Mouse (Mus musculus) midbrain, postnatal 0 days (tissue): Measurements from ENCODE around the gene Zfp385a. TPM values are rescaled to one million over a fixed set of nuclear protein-coding genes. Genes with fewer than 3 reads are reported as not detected.
A peak's percentile ranks its signal among the peaks of the same experiment; 100 is the strongest.

Experiments used
- ATAC-seq: fragments of 200-750 bp; cut with Nextera tagmentation; 2 replicates; pipeline ENCODE4 v1.8.0; 2017; ENCODE audit warnings: moderate number of reproducible peaks, mild to moderate bottlenecking, moderate TSS enrichment, moderate library complexity; ENCODE audit not compliant: low FRiP score
- DNase-seq: peaks from one replicate; pipeline ENCODE4 v3.0.0-alpha.2; 2015; ENCODE audit warnings: low spot score
- H3K27ac ChIP-seq: fragments of 300-500 bp; sonication (generic); 2 replicates; pipeline ENCODE4 v1.5.1; 2014; ENCODE audit warnings: low read depth, mild to moderate bottlenecking, low read length, mixed read lengths
- H3K27me3 ChIP-seq: fragments of 300-500 bp; sonication (generic); 2 replicates; pipeline ENCODE4 v1.6.1; 2014; ENCODE audit warnings: low read length, control low read depth, mixed read lengths; ENCODE audit not compliant: insufficient read depth
- H3K36me3 ChIP-seq: fragments of 300-500 bp; sonication (generic); 2 replicates; pipeline ENCODE4 v1.6.1; 2014; ENCODE audit warnings: low read length, control low read depth, mixed read lengths; ENCODE audit not compliant: insufficient read depth
- H3K4me1 ChIP-seq: fragments of 300-500 bp; sonication (generic); 2 replicates; pipeline ENCODE4 v1.6.1; 2014; ENCODE audit warnings: mild to moderate bottlenecking, control low read depth, antibody characterized with exemption, low read length, mixed read lengths; ENCODE audit not compliant: insufficient read depth
- H3K4me2 ChIP-seq: fragments of 300-500 bp; sonication (generic); 2 replicates; pipeline ENCODE4 v1.6.1; 2014; ENCODE audit warnings: low read depth, mild to moderate bottlenecking, low read length, mixed read lengths; ENCODE audit not compliant: poor library complexity, severe bottlenecking
- H3K4me3 ChIP-seq: fragments of 300-500 bp; sonication (generic); 2 replicates; pipeline ENCODE4 v1.5.1; 2014; ENCODE audit warnings: low read depth, mild to moderate bottlenecking, low read length, moderate library complexity
- H3K9ac ChIP-seq: fragments of 300-500 bp; sonication (generic); replicated peaks from 2 replicates; pipeline ENCODE4 v1.6.1; 2014; ENCODE audit warnings: mild to moderate bottlenecking, low read length, moderate library complexity, mixed read lengths; ENCODE audit not compliant: poor library complexity, severe bottlenecking
- H3K9me3 ChIP-seq: fragments of 300-500 bp; sonication (generic); 2 replicates; pipeline ENCODE4 v1.6.1; 2016; ENCODE audit warnings: low read length, control low read depth
- CTCF ChIP-seq: IDR thresholded peaks from 2 replicates; pipeline ENCODE4 v1.5.1; 2016; ENCODE audit warnings: antibody characterized with exemption, mild to moderate bottlenecking
- WGBS: fragments of 180-500 bp; shearing (Covaris S2); extraction: QIAGEN DNeasy Blood & Tissue Kit; methylation state at CpG from one replicate; pipeline ENCODE4 v1.1.7; 2014; 5-methylcytosine and 5-hydroxymethylcytosine counted together
- polyA plus RNA-seq: library from polyadenylated mRNA; unstranded; fragments of >200 nt; fragmentation: Nextera tagmentation; extraction: Ambion mirVana; gene quantifications from 2 replicates; pipeline ENCODE4 v1.2.1, GENCODE M21; 2015
- total RNA-seq: library from RNA; depleted of rRNA; stranded (reverse); fragments of >200 nt; gene quantifications from 2 replicates; pipeline ENCODE4 v1.2.3, GENCODE M21; 2014

Zfp385a gene
- total and polyA plus RNA-seq, 2 experiments from 2014 or later, result 22.0 to 26.9 TPM

GRCm38 (mm10) chr15:103371741-103372140, 31.8 kb upstream of the Zfp385a start:
- H3K9ac ChIP-seq, result no peak overlapping the region
- no peak overlapping the region for H3K4me3 ChIP-seq
- H3K36me3 ChIP-seq, result no peaks in the 10 kb centered on the region
- no peak overlapping the region for H3K27ac ChIP-seq
- no peaks in the 10 kb centered on the region for H3K9me3 ChIP-seq
- no peaks in the 10 kb centered on the region; the same call in 1 of the 2 replicates for H3K27me3 ChIP-seq
- no peak for TF ChIP-seq CTCF
- DNase-seq (no peak), ATAC-seq (no peak)
- no peaks in the 10 kb centered on the region for H3K4me1 ChIP-seq
- 95% methylated on average over 1 of the region's 1 CpGs for WGBS
- H3K4me2 ChIP-seq, result no peak overlapping the region

DNA sequence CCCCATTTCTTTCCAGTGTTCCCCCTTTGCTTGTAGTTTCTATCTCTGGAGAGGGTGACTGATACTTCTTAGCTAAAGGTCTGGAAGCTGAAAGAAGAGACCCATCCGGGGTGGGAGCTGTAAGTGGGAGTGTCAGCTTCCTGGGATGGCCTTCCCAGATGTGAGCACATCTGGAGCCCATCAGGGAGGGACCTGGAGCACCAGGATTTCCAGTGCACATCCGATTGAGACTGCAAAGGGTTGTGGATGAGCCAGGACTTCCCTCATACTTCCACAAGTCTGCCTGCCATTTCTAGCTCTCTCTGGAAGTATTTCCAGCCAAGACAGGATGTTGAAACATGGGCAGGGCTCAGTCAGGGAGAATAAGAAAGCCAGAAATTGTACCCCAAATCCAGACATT, 31.3 kb upstream of the Zfp385a start:
- no peak for DNase-seq
- H3K4me1 ChIP-seq, result peaks cover 4% of the 10 kb centered on the region
- H3K9ac ChIP-seq, result no peak overlapping the region
- no peak overlapping the region for H3K4me2 ChIP-seq
- no peak overlapping the region for H3K27ac ChIP-seq
- 47% methylated on average over 2 of the region's 2 CpGs for WGBS
- TF ChIP-seq CTCF, result no peak
- no peaks in the 10 kb centered on the region for H3K9me3 ChIP-seq
- ATAC-seq, result no peak
- no peaks in the 10 kb centered on the region for H3K36me3 ChIP-seq
- H3K4me3 ChIP-seq, result no peak overlapping the region
- peaks cover 4% of the 10 kb centered on the region for H3K27me3 ChIP-seq

DNA sequence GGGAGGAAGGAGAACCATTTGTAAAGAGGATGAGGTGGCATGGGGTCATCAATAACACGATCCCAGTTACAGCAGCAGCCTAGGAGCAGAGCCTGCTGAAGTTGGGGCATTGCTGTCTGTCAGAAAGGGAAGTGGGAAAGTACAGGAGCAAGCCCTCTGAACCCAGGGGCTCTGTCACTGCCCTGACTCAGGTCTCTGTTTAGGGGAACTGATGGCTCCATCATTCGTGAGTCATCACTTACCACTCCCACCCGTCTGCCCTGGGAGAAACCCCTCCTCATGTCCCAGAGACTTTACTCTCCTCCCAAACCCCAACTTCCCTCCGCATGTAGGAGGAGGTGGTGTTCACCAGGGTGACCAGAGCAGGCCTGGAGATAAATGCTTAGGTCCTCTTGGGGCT, 30.6 kb upstream of the Zfp385a start:
- ATAC-seq, result no peak
- TF ChIP-seq CTCF, result no peak
- no peaks in the 10 kb centered on the region for H3K36me3 ChIP-seq
- 61% methylated on average over 4 of the region's 4 CpGs for WGBS
- no peak overlapping the region for H3K4me2 ChIP-seq
- no peak overlapping the region for H3K9ac ChIP-seq
- H3K4me3 ChIP-seq, result no peak overlapping the region
- H3K4me1 ChIP-seq, result peaks cover 5% of the 10 kb centered on the region
- peaks cover 9% of the 10 kb centered on the region for H3K27me3 ChIP-seq
- H3K27ac ChIP-seq, result no peak overlapping the region
- no peak for DNase-seq
- no peaks in the 10 kb centered on the region for H3K9me3 ChIP-seq

GRCm38 (mm10) chr15:103369123-103369522, 29.2 kb upstream of the Zfp385a start:
- Histone ChIP-seq H3K27me3 (peaks cover 9% of the 10 kb centered on the region), H3K4me2 (no peak overlapping the region), H3K4me1 (peaks cover 5% of the 10 kb centered on the region), H3K4me3 (no peak overlapping the region), H3K36me3 (no peaks in the 10 kb centered on the region), H3K9ac (no peak overlapping the region), H3K9me3 (no peaks in the 10 kb centered on the region), H3K27ac (no peak overlapping the region)
- TF ChIP-seq CTCF, result no peak
- no peak for DNase-seq
- no peak for ATAC-seq
- 79% methylated on average over 1 of the region's 1 CpGs for WGBS

DNA sequence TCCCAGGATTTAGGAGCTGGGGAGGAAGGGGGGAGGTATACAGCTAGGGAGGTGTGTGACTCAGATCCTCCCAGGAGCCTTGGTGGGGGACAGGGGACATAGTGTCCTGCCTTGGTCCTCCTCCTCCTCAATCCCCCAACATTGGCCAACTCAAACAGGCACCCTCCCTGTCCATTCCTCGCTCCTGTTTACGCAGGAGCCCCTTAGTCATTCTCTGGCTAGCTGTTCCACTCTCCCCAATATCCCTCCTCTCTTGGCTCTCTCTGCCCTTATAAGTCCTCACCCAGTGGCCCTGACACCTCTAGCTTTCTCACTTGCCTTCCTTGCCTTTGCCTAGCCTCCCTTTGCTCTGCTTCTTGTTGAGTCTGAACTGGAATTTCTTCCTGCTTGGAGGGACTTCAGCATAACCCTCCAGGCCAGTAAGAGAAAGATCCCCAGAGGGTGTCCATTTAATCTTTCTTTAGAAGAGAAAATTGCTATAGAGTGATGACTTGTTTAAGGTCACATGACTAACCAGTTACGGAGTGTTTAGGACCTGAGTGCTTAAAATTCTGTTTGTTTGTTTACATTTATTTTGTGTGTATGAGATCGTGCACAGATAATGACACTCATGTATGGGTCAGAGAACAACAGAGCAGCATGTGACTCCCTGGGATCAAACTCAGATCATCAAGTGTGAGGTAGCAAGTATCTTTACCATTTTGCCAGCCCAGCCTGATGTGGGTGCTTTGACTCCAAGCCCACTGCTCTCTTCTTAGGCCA, 28.5 kb upstream of the Zfp385a start:
- Histone ChIP-seq H3K4me2 (no peak overlapping the region), H3K27ac (no peak overlapping the region), H3K27me3 (peaks cover 9% of the 10 kb centered on the region), H3K9me3 (no peaks in the 10 kb centered on the region), H3K4me3 (no peak overlapping the region), H3K9ac (no peak overlapping the region), H3K36me3 (no peaks in the 10 kb centered on the region), H3K4me1 (peaks cover 5% of the 10 kb centered on the region)
- TF ChIP-seq CTCF, result no peak
- ATAC-seq (no peak), DNase-seq (no peak)
- 89% methylated on average over 4 of the region's 4 CpGs for WGBS

- peaks cover 9% of the 10 kb centered on the region for H3K27me3 ChIP-seq
- H3K9ac ChIP-seq, result peak within 1 kb of the TSS; percentile 50
- WGBS, result 2% methylated on average over 35 of the region's 51 CpGs
- H3K27ac ChIP-seq, result no peak within 1 kb of the TSS
- H3K4me2 ChIP-seq, result peak within 1 kb of the TSS; percentile 94
- 0 out of 2 replicates have a peak, but pooled peaks have one; percentile 32 for ATAC-seq
- peak within 1 kb of the TSS; percentile 51 for H3K4me3 ChIP-seq
- no peaks in the 10 kb centered on the region for H3K36me3 ChIP-seq
- DNase-seq, result peak; percentile 13
- no peaks in the 10 kb centered on the region for H3K9me3 ChIP-seq
- H3K4me1 ChIP-seq, result peaks cover 5% of the 10 kb centered on the region
- TF ChIP-seq CTCF, result peak; percentile 17; the same call in 1 of the 2 replicates
Measured at GRCm38 (mm10) chr15:103366376-103367149, 26.7 kb upstream of the Zfp385a start, which contains the start of gene Itga5. Itga5 (minus strand) TSS chr15:103366763.
